7 mouse cellular contexts compared by ENCODE assay signal in genomic region chr4:116596379-116596778, GRCm38 (mm10). TPM values are rescaled to one million over a fixed set of nuclear protein-coding genes. Genes with fewer than 3 reads are reported as not detected.
DNase-seq lines count a peak whose midpoint lies in the region; ATAC-seq and TF ChIP-seq lines count a peak whose summit lies in the region.

Ccdc17 (plus strand) TSS chr4:116596654.

- peak within 1 kb of the TSS; percentile 69 for H3K9ac ChIP-seq in embryonic facial prominence, embryonic 11.5 days (replicated peaks; ENCODE audit: low read length)
- H3K9ac ChIP-seq in intestine, embryonic 16.5 days (ENCODE audit: low read depth, low read length) = peak within 1 kb of the TSS; percentile 81

- H3K36me3 ChIP-seq in testis, adult 2 months (ENCODE audit: control insufficient read depth, insufficient read depth, low read length) = peaks cover 1% of the 10 kb centered on the region; the same call in 1 of the 2 replicates
- peaks cover 3% of the 10 kb centered on the region for H3K36me3 ChIP-seq in embryonic facial prominence, embryonic 11.5 days (replicated peaks; ENCODE audit: control insufficient read depth, insufficient read depth, low read depth, low read length)
- H3K36me3 ChIP-seq in intestine, embryonic 16.5 days (ENCODE audit: control insufficient read depth, insufficient read depth, low read length) = peaks cover 13% of the 10 kb centered on the region

- DNase-seq in testis, postnatal 10 days (ENCODE audit: low spot score) = no peak
- no peak for DNase-seq in embryonic facial prominence, embryonic 11.5 days (ENCODE audit: low spot score)
- DNase-seq in lung, postnatal 36 days = peak; percentile 52
- no peak for DNase-seq in T-cell, adult 2 months (ENCODE audit: low spot score)
- no peak for DNase-seq in Muller cell, postnatal 12 days (ENCODE audit: inconsistent ontology term)

- no peaks in the 10 kb centered on the region for H3K9me3 ChIP-seq in embryonic facial prominence, embryonic 11.5 days (replicated peaks; ENCODE audit: control insufficient read depth, low read length)
- H3K9me3 ChIP-seq in intestine, embryonic 16.5 days (ENCODE audit: control insufficient read depth, low read length) = no peaks in the 10 kb centered on the region

- H3K27ac ChIP-seq in testis, adult 2 months (ENCODE audit: control insufficient read depth, insufficient read depth, low read depth, low read length) = peak within 1 kb of the TSS; percentile 68
- no peak within 1 kb of the TSS for H3K27ac ChIP-seq in embryonic facial prominence, embryonic 11.5 days (replicated peaks; ENCODE audit: low read depth, low read length)
- H3K27ac ChIP-seq in intestine, embryonic 16.5 days (ENCODE audit: low read length) = peak within 1 kb of the TSS; percentile 86

- H3K27me3 ChIP-seq in testis, adult 2 months (ENCODE audit: control insufficient read depth, insufficient read depth, low read length) = no peaks in the 10 kb centered on the region
- no peaks in the 10 kb centered on the region for H3K27me3 ChIP-seq in embryonic facial prominence, embryonic 11.5 days (ENCODE audit: control insufficient read depth, insufficient read depth, low read length)
- no peaks in the 10 kb centered on the region for H3K27me3 ChIP-seq in intestine, embryonic 16.5 days (replicated peaks; ENCODE audit: control insufficient read depth, insufficient read depth, low read length)

- peak within 1 kb of the TSS; percentile 84 for H3K4me2 ChIP-seq in embryonic facial prominence, embryonic 11.5 days (ENCODE audit: low read depth, low read length)
- peak within 1 kb of the TSS; percentile 82 for H3K4me2 ChIP-seq in intestine, embryonic 16.5 days (ENCODE audit: low read depth, low read length)

- WGBS in embryonic facial prominence, embryonic 11.5 days = 23% methylated on average over 5 of the region's 5 CpGs
- 21% methylated on average over 5 of the region's 5 CpGs for WGBS in intestine, embryonic 16.5 days

- peaks cover 4% of the 10 kb centered on the region for H3K4me1 ChIP-seq in testis, adult 2 months (ENCODE audit: control insufficient read depth, insufficient read depth, low read length)
- no peaks in the 10 kb centered on the region for H3K4me1 ChIP-seq in embryonic facial prominence, embryonic 11.5 days (ENCODE audit: control insufficient read depth, insufficient read depth, low read length)
- peaks cover 20% of the 10 kb centered on the region for H3K4me1 ChIP-seq in intestine, embryonic 16.5 days (ENCODE audit: control insufficient read depth, insufficient read depth, low read length)

- H3K4me3 ChIP-seq in testis, adult 2 months (ENCODE audit: control insufficient read depth, low read depth, low read length) = peak within 1 kb of the TSS; percentile 90
- peak within 1 kb of the TSS; percentile 59 for H3K4me3 ChIP-seq in embryonic facial prominence, embryonic 11.5 days (ENCODE audit: low read depth, low read length)
- H3K4me3 ChIP-seq in intestine, embryonic 16.5 days (ENCODE audit: low read length) = peak within 1 kb of the TSS; percentile 78

- no peak for ATAC-seq in embryonic facial prominence, embryonic 11.5 days (replicated peaks; ENCODE audit: insufficient number of reproducible peaks, low FRiP score, low TSS enrichment, low read depth)
- no peak for ATAC-seq in intestine, embryonic 16.5 days

- no peak for TF ChIP-seq POLR2A in testis, adult 2 months (IDR thresholded peaks at IDR 0.05; ENCODE audit: control insufficient read depth, low read depth, low read length)

- no peak for TF ChIP-seq CTCF in testis, adult 2 months (IDR thresholded peaks at IDR 0.05; ENCODE audit: control insufficient read depth, insufficient read depth, insufficient replicate concordance, low read depth, low read length)

RNA-seq across cellular contexts. Expression of gene Ccdc17, which starts in this region (rescaled TPM):
- 3.0 and 3.9 TPM in 2 replicates for polyA plus RNA-seq in testis, adult 2 months (2012; rRNA removed)
- 1.4 and 2.1 TPM in 2 replicates for polyA plus RNA-seq in embryonic facial prominence, embryonic 11.5 days (2014; fragmentation: Nextera tagmentation; extraction: Ambion mirVana)
- polyA plus RNA-seq in intestine, embryonic 16.5 days (2015; fragmentation: Nextera tagmentation; extraction: Ambion mirVana) = 6.1 and 6.4 TPM in 2 replicates
